Mouse (Mus musculus): ENCODE measurements at regions not wholly inside any gene's neighbourhood (a gene's known extent, or its start where the extent isn't known, plus 50 kb on each side); places are given as distances from the start of the nearest gene placed in this dataset.

DNA sequence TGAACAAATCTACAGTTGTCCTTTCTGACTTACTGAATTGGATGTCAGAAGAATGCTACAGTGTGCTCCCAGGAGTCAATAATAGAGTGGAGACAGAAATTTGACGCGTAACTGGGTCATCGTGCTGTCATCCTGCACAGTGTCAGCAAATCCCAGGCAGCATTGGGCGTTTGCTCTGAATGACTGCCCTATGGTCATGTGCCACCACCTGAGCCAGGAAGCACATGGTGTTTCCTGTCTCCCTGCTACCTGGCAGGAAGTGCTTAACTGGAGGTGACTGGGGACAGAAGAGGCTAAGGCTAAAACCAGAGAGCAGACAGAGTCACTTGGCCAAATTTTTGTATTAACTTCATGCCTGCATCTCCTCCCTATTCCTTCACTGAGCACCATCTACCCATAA, 72.1 kb upstream of the Ahi1 start:
- no peaks in the 10 kb centered on the region for H3K36me3 ChIP-seq (replicated peaks in 1 of 2; ENCODE audit: control insufficient read depth in 1 of 2, insufficient read depth in 1 of 2, low read length in 1 of 2)

DNA sequence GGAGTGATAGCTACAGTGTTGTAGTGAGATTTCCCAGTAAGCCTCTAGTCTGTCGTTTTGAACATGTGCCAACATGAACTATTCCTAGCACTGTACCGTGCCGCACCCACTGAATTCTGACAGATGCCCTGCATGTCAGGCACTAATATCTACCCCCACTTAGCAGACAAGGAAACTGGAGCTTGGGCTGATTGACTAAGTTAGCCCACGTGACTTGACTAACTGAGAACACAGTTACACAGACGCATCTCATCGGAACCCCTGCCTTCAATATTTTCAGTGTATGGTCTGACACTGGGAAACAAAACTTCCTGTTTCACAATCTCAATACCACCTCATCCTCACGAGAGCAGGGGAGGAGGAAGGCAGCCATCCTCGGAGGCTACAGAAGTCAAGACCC, 72.9 kb upstream of the Ahi1 start:
- Histone ChIP-seq H3K9ac (ENCODE audit: insufficient read depth, low read depth) (no peak overlapping the region), H3K9me3 (replicated peaks; ENCODE audit: low read length) (no peaks in the 10 kb centered on the region), H3K27ac (ENCODE audit: insufficient read depth, low read depth) (no peak overlapping the region), H3K4me3 (replicated peaks in 1 of 3; ENCODE audit: low read depth in 2 of 3, low read length in 2 of 3, poor library complexity in 1 of 3) (no peak overlapping the region), H3K36me3 (replicated peaks in 1 of 2; ENCODE audit: control insufficient read depth in 1 of 2, insufficient read depth in 1 of 2, low read length in 1 of 2) (no peaks in the 10 kb centered on the region), H3K4me2 (ENCODE audit: insufficient read depth, low read depth, poor library complexity, severe bottlenecking) (peak overlapping the region; percentile 50; the same call in 1 of the 2 replicates), H3K4me1 (ENCODE audit: control insufficient read depth in 1 of 2, insufficient read depth in 2 of 2) (peaks cover 3 to 14% of the 10 kb centered on the region in 2 experiments; a peak in 1 of 4 replicates), H3K79me2 (replicated peaks; ENCODE audit: control insufficient read depth, extremely low read depth, insufficient read depth, poor library complexity, severe bottlenecking) (no peaks in the 10 kb centered on the region), H3K27me3 (replicated peaks) (no peaks in the 10 kb centered on the region)
- in situ Hi-C loops (cut with MboI; ENCODE audit: low pct_ligation_motif_present, low pct_unique_long_range_greater_than_20kb, low sequenced_read_pairs) (no loop called here), dilution Hi-C loops (cut with MboI; ENCODE audit: extremely low pct_ligation_motif_present, extremely low pct_unique_long_range_greater_than_20kb, low sequenced_read_pairs) (no loop called here)
- TF ChIP-seq E2F4 (IDR thresholded peaks at IDR 0.05; ENCODE audit: insufficient replicate concordance, low read depth, low read length) (no peak), ZMIZ1 (IDR thresholded peaks at IDR 0.05; ENCODE audit: low read depth, low read length) (no peak), NRF1 (IDR thresholded peaks at IDR 0.05; ENCODE audit: low read depth, low read length) (no peak)
- DNase-seq (ENCODE audit: extremely low read depth) = no peak

More for the DNA sequence above, 72.1 kb upstream of the Ahi1 start:
- Histone ChIP-seq H3K4me2 (ENCODE audit: insufficient read depth, low read depth, poor library complexity, severe bottlenecking) (no peak overlapping the region), H3K27me3 (replicated peaks) (no peaks in the 10 kb centered on the region), H3K9ac (ENCODE audit: insufficient read depth, low read depth) (no peak overlapping the region), H3K9me3 (replicated peaks; ENCODE audit: low read length) (no peaks in the 10 kb centered on the region), H3K4me1 (ENCODE audit: control insufficient read depth in 1 of 2, insufficient read depth in 2 of 2) (peaks cover 3 to 14% of the 10 kb centered on the region in 2 experiments; a peak in 1 of 4 replicates), H3K4me3 (replicated peaks in 1 of 3; ENCODE audit: low read depth in 2 of 3, low read length in 2 of 3, poor library complexity in 1 of 3) (no peak overlapping the region), H3K79me2 (replicated peaks; ENCODE audit: control insufficient read depth, extremely low read depth, insufficient read depth, poor library complexity, severe bottlenecking) (no peaks in the 10 kb centered on the region), H3K27ac (ENCODE audit: insufficient read depth, low read depth) (no peak overlapping the region)
- TF ChIP-seq EP300 (IDR thresholded peaks at IDR 0.05; ENCODE audit: low read length) = no peak
- no peak for TF ChIP-seq ELF1 (IDR thresholded peaks at IDR 0.05; ENCODE audit: low read depth, low read length)
- DNase-seq (ENCODE audit: extremely low read depth) = no peak
- in situ Hi-C loops (cut with MboI; ENCODE audit: low pct_ligation_motif_present, low pct_unique_long_range_greater_than_20kb, low sequenced_read_pairs) = no loop called here
- dilution Hi-C loops (cut with MboI; ENCODE audit: extremely low pct_ligation_motif_present, extremely low pct_unique_long_range_greater_than_20kb, low sequenced_read_pairs) = no loop called here

DNA sequence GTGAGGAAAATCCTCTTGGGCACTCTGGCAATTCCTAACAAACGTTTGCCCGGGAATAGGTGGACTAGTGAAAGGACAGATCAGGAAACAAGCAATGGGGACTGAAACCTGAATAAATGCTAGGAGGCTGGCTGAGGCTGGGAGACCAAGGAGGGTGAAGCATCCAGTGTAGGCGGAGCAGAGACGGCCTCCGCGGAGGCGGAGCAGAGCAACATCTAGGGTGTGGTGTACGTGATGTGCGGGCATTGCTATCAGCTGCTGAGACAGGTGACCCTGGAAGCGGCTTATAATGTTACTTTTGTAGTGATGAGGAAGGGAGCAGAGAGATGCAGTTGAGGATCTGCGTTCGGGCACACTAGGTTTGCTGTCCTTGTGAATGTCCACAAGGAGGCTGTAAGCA, 85.3 kb upstream of the Ahi1 start:
- dilution Hi-C loops (cut with MboI; ENCODE audit: extremely low pct_ligation_motif_present, extremely low pct_unique_long_range_greater_than_20kb, low sequenced_read_pairs) = no loop called here
- Histone ChIP-seq H3K27me3 (replicated peaks) (no peaks in the 10 kb centered on the region), H3K79me2 (replicated peaks; ENCODE audit: control insufficient read depth, extremely low read depth, insufficient read depth, poor library complexity, severe bottlenecking) (no peaks in the 10 kb centered on the region), H3K4me1 (ENCODE audit: control insufficient read depth in 1 of 2, insufficient read depth in 2 of 2) (peaks cover 4 to 8% of the 10 kb centered on the region in 2 experiments; a peak in 3 of 4 replicates), H3K27ac (ENCODE audit: insufficient read depth, low read depth) (no peak overlapping the region), H3K9ac (ENCODE audit: insufficient read depth, low read depth) (no peak overlapping the region), H3K36me3 (replicated peaks in 1 of 2; ENCODE audit: control insufficient read depth in 1 of 2, insufficient read depth in 1 of 2, low read length in 1 of 2) (no peaks in the 10 kb centered on the region), H3K4me3 (replicated peaks in 1 of 3; ENCODE audit: low read depth in 2 of 3, low read length in 2 of 3, poor library complexity in 1 of 3) (no peak overlapping the region), H3K9me3 (replicated peaks; ENCODE audit: low read length) (no peaks in the 10 kb centered on the region), H3K4me2 (ENCODE audit: insufficient read depth, low read depth, poor library complexity, severe bottlenecking) (no peak overlapping the region)
- in situ Hi-C loops (cut with MboI; ENCODE audit: low pct_ligation_motif_present, low pct_unique_long_range_greater_than_20kb, low sequenced_read_pairs) = no loop called here
- TF ChIP-seq ZNF384 (IDR thresholded peaks at IDR 0.05; ENCODE audit: low read depth, low read length) = no peak
- no peak for TF ChIP-seq CHD1 (IDR thresholded peaks at IDR 0.05; ENCODE audit: low read depth, low read length)
- TF ChIP-seq NELFE (IDR thresholded peaks at IDR 0.05; ENCODE audit: low read depth, low read length) = no peak
- DNase-seq (ENCODE audit: extremely low read depth) = no peak
